Mouse (Mus musculus) stomach, embryonic 15.5 days (tissue): ENCODE measurements at regions not wholly inside any gene's neighbourhood (a gene's known extent, or its start where the extent isn't known, plus 50 kb on each side); places are given as distances from the start of the nearest gene placed in this dataset.
A peak's percentile ranks its signal among the peaks of the same experiment; 100 is the strongest.

ENCODE experiments used
- ATAC-seq: fragments of 200-750 bp; cut with Nextera tagmentation; 2 replicates; pipeline ENCODE4 v1.8.0; 2017; ENCODE audit warnings: low read depth, moderate number of reproducible peaks, moderate TSS enrichment; ENCODE audit not compliant: insufficient read depth, low FRiP score
- H3K27ac ChIP-seq: fragments of 300-500 bp; sonication (generic); 2 replicates; pipeline ENCODE4 v1.5.1; 2015; ENCODE audit warnings: mild to moderate bottlenecking, inconsistent platforms
- H3K27me3 ChIP-seq: fragments of 300-500 bp; sonication (generic); replicated peaks from 2 replicates; pipeline ENCODE4 v1.6.1; 2015; ENCODE audit warnings: inconsistent platforms
- H3K36me3 ChIP-seq: fragments of 300-500 bp; sonication (generic); 2 replicates; pipeline ENCODE4 v1.6.1; 2015; ENCODE audit warnings: inconsistent platforms
- H3K4me1 ChIP-seq: fragments of 300-500 bp; sonication (generic); 2 replicates; pipeline ENCODE4 v1.6.1; 2015; ENCODE audit warnings: inconsistent platforms
- H3K4me2 ChIP-seq: fragments of 300-500 bp; sonication (generic); 2 replicates; pipeline ENCODE4 v1.6.1; 2015; ENCODE audit warnings: mild to moderate bottlenecking, inconsistent platforms
- H3K4me3 ChIP-seq: fragments of 300-500 bp; sonication (generic); replicated peaks from 2 replicates; pipeline ENCODE4 v1.5.1; 2015; ENCODE audit warnings: inconsistent platforms
- H3K9ac ChIP-seq: fragments of 300-500 bp; sonication (generic); 2 replicates; pipeline ENCODE4 v1.6.1; 2015; ENCODE audit warnings: inconsistent platforms
- H3K9me3 ChIP-seq: fragments of 300-500 bp; sonication (generic); 2 replicates; pipeline ENCODE4 v1.6.1; 2016; ENCODE audit warnings: inconsistent platforms
- WGBS: fragments of 180-500 bp; shearing (Covaris S2); methylation state at CpG from one replicate; pipeline ENCODE4 v1.1.7; 2015; 5-methylcytosine and 5-hydroxymethylcytosine counted together

- no peak overlapping the region for H3K4me2 ChIP-seq
- peaks cover 33% of the 10 kb centered on the region for H3K4me1 ChIP-seq
- no peak overlapping the region for H3K4me3 ChIP-seq
- H3K9ac ChIP-seq: no peak overlapping the region
- no peaks in the 10 kb centered on the region for H3K36me3 ChIP-seq
- peak; percentile 54; the same call in 1 of the 2 replicates for ATAC-seq
- peak overlapping the region; percentile 66 for H3K27ac ChIP-seq
- H3K9me3 ChIP-seq: no peaks in the 10 kb centered on the region
- no peaks in the 10 kb centered on the region for H3K27me3 ChIP-seq
- WGBS: 68% methylated on average over 11 of the region's 11 CpGs
These were observed 108.6 kb downstream of the Zfp706 start for GRCm38 (mm10) chr15:36898857-36899523.

GRCm38 (mm10) chr15:36898326-36898725 lies 109.2 kb downstream of the Zfp706 start:
- no peaks in the 10 kb centered on the region for H3K9me3 ChIP-seq
- 88% methylated on average over 6 of the region's 6 CpGs for WGBS
- peaks cover 32% of the 10 kb centered on the region for H3K4me1 ChIP-seq
- no peak overlapping the region for H3K4me3 ChIP-seq
- no peaks in the 10 kb centered on the region for H3K27me3 ChIP-seq
- no peak overlapping the region for H3K9ac ChIP-seq
- H3K4me2 ChIP-seq: no peak overlapping the region
- H3K27ac ChIP-seq: no peak overlapping the region
- no peak for ATAC-seq
- no peaks in the 10 kb centered on the region for H3K36me3 ChIP-seq

GRCm38 (mm10) chr15:36896265-36896664 lies 111.3 kb downstream of the Zfp706 start:
- Histone ChIP-seq H3K4me3 (no peak overlapping the region), H3K36me3 (no peaks in the 10 kb centered on the region), H3K27ac (no peak overlapping the region), H3K9ac (no peak overlapping the region), H3K4me2 (no peak overlapping the region), H3K4me1 (peaks cover 27% of the 10 kb centered on the region), H3K27me3 (no peaks in the 10 kb centered on the region), H3K9me3 (no peaks in the 10 kb centered on the region)
- no peak for ATAC-seq
- WGBS: 67% methylated on average over 4 of the region's 4 CpGs

GRCm38 (mm10) chr15:36895031-36895430 lies 112.5 kb downstream of the Zfp706 start:
- no peak overlapping the region for H3K27ac ChIP-seq
- 83% methylated on average over 4 of the region's 4 CpGs for WGBS

GRCm38 (mm10) chr15:36893407-36893969 lies 114.1 kb downstream of the Zfp706 start:
- Histone ChIP-seq H3K9ac (no peak overlapping the region), H3K4me3 (no peak overlapping the region), H3K4me2 (no peak overlapping the region), H3K9me3 (no peaks in the 10 kb centered on the region), H3K4me1 (peaks cover 15% of the 10 kb centered on the region), H3K27me3 (0 out of 2 replicates have a peak, but pooled peaks cover 2% of the 10 kb centered on the region), H3K36me3 (no peaks in the 10 kb centered on the region), H3K27ac (peak overlapping the region; percentile 9; the same call in 1 of the 2 replicates)
- no peak for ATAC-seq
- 36% methylated on average over 4 of the region's 4 CpGs for WGBS

More at GRCm38 (mm10) chr15:36895031-36895430, 112.5 kb downstream of the Zfp706 start:
- H3K9me3 ChIP-seq: no peaks in the 10 kb centered on the region
- H3K4me2 ChIP-seq: no peak overlapping the region
- H3K9ac ChIP-seq: no peak overlapping the region
- no peak overlapping the region for H3K4me3 ChIP-seq
- H3K4me1 ChIP-seq: peaks cover 15% of the 10 kb centered on the region
- H3K27me3 ChIP-seq: 0 out of 2 replicates have a peak, but pooled peaks cover 2% of the 10 kb centered on the region
- H3K36me3 ChIP-seq: no peaks in the 10 kb centered on the region
- no peak for ATAC-seq

GRCm38 (mm10) chr15:36892576-36893205 lies 114.9 kb downstream of the Zfp706 start:
- Histone ChIP-seq H3K9ac (no peak overlapping the region), H3K27me3 (0 out of 2 replicates have a peak, but pooled peaks cover 2% of the 10 kb centered on the region), H3K4me3 (no peak overlapping the region), H3K4me1 (peaks cover 15% of the 10 kb centered on the region), H3K36me3 (no peaks in the 10 kb centered on the region), H3K27ac (peak overlapping the region; percentile 42; the same call in 1 of the 2 replicates), H3K9me3 (no peaks in the 10 kb centered on the region), H3K4me2 (peak overlapping the region; percentile 24)
- no peak for ATAC-seq
- 18% methylated on average over 15 of the region's 15 CpGs for WGBS

GRCm38 (mm10) chr15:36891851-36892250 lies 115.7 kb downstream of the Zfp706 start:
- Histone ChIP-seq H3K27ac (no peak overlapping the region), H3K9ac (no peak overlapping the region), H3K36me3 (no peaks in the 10 kb centered on the region), H3K4me2 (no peak overlapping the region), H3K27me3 (0 out of 2 replicates have a peak, but pooled peaks cover 2% of the 10 kb centered on the region), H3K4me3 (no peak overlapping the region), H3K9me3 (no peaks in the 10 kb centered on the region), H3K4me1 (peaks cover 15% of the 10 kb centered on the region)
- WGBS: 35% methylated on average over 12 of the region's 12 CpGs
- ATAC-seq: no peak

- peaks cover 15% of the 10 kb centered on the region for H3K4me1 ChIP-seq
- WGBS: 67% methylated on average over 1 of the region's 1 CpGs
- no peak overlapping the region for H3K27ac ChIP-seq
- no peak overlapping the region for H3K4me3 ChIP-seq
- 0 out of 2 replicates have a peak, but pooled peaks cover 2% of the 10 kb centered on the region for H3K27me3 ChIP-seq
- no peak for ATAC-seq
- H3K36me3 ChIP-seq: no peaks in the 10 kb centered on the region
- H3K4me2 ChIP-seq: no peak overlapping the region
- no peaks in the 10 kb centered on the region for H3K9me3 ChIP-seq
- H3K9ac ChIP-seq: no peak overlapping the region
These were observed 116.3 kb downstream of the Zfp706 start for GRCm38 (mm10) chr15:36891296-36891695.

GRCm38 (mm10) chr15:36889072-36889471 lies 118.5 kb downstream of the Zfp706 start:
- Histone ChIP-seq H3K27me3 (0 out of 2 replicates have a peak, but pooled peaks cover 2% of the 10 kb centered on the region), H3K9ac (no peak overlapping the region), H3K9me3 (no peaks in the 10 kb centered on the region), H3K36me3 (no peaks in the 10 kb centered on the region), H3K27ac (no peak overlapping the region), H3K4me1 (peaks cover 22% of the 10 kb centered on the region), H3K4me3 (no peak overlapping the region), H3K4me2 (no peak overlapping the region)
- 74% methylated on average over 3 of the region's 3 CpGs for WGBS
- no peak for ATAC-seq

GRCm38 (mm10) chr15:36888351-36889069 lies 119.1 kb downstream of the Zfp706 start:
- H3K9ac ChIP-seq: no peak overlapping the region
- H3K4me1 ChIP-seq: peaks cover 21% of the 10 kb centered on the region
- WGBS: 66% methylated on average over 11 of the region's 11 CpGs
- H3K36me3 ChIP-seq: no peaks in the 10 kb centered on the region
- H3K4me2 ChIP-seq: no peak overlapping the region
- no peak overlapping the region for H3K4me3 ChIP-seq
- no peak for ATAC-seq
- H3K27me3 ChIP-seq: 0 out of 2 replicates have a peak, but pooled peaks cover 2% of the 10 kb centered on the region
- H3K27ac ChIP-seq: no peak overlapping the region
- H3K9me3 ChIP-seq: no peaks in the 10 kb centered on the region

- no peak overlapping the region for H3K4me2 ChIP-seq
- H3K36me3 ChIP-seq: no peaks in the 10 kb centered on the region
- H3K27ac ChIP-seq: peak overlapping the region; percentile 68
- 45% methylated on average over 11 of the region's 11 CpGs for WGBS
- no peak overlapping the region for H3K9ac ChIP-seq
- no peaks in the 10 kb centered on the region for H3K27me3 ChIP-seq
- H3K4me3 ChIP-seq: no peak overlapping the region
- H3K9me3 ChIP-seq: no peaks in the 10 kb centered on the region
- ATAC-seq: peak; percentile 78
- H3K4me1 ChIP-seq: peaks cover 7% of the 10 kb centered on the region
These were observed 122.8 kb downstream of the Zfp706 start for GRCm38 (mm10) chr15:36884671-36885365.
